Mouse (Mus musculus): Measurements from ENCODE around the gene Phactr1.

DNA sequence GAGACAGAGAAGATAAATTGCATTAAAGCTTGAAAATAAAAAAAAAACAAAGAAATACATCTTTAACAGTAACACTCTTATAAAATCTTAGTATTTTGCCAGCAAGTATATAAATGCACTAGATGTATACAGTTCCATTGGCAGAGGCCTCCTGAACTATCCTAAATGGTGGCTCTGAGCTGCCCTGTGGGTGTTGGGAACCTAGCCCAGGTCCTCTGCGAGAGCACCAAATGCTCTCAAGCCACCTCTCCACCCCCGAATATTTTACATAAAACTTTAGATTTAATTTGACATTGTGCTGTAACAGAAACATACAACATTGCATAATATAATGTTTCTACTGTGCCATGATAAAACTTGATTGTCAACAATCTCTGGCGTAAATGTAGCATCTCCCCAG lies 293.1 kb downstream of the Phactr1 start:
- TF ChIP-seq USF1 (IDR thresholded peaks at IDR 0.05; ENCODE audit: low read depth) (no peak), POLR2A (IDR thresholded peaks at IDR 0.05; ENCODE audit: insufficient read length, low read depth) (no peak), TCF12 (IDR thresholded peaks at IDR 0.05; ENCODE audit: insufficient read depth, poor library complexity, severe bottlenecking) (no peak), MYOD1 (IDR thresholded peaks at IDR 0.05; ENCODE audit: control insufficient read depth in 1 of 3, insufficient read length in 2 of 3, low read depth in 2 of 3) (no peak), TCF3 (IDR thresholded peaks at IDR 0.05; ENCODE audit: insufficient read length, low read depth) (no peak), POLR2AphosphoS2 (IDR thresholded peaks at IDR 0.05; ENCODE audit: insufficient read length, low read depth) (no peak), MYOG (IDR thresholded peaks at IDR 0.05; ENCODE audit: control insufficient read depth in 1 of 3, insufficient read depth in 1 of 3, insufficient read length in 2 of 3, low read depth in 2 of 3) (no peak), E2F4 (IDR thresholded peaks at IDR 0.05; ENCODE audit: insufficient read depth) (no peak), REST (IDR thresholded peaks at IDR 0.05; ENCODE audit: insufficient read depth, insufficient read length) (no peak)
